Mouse (Mus musculus) frontal cortex, adult 2 months (tissue): ENCODE data around the gene Pde7b. TPM values are rescaled to one million over a fixed set of nuclear protein-coding genes. Genes with fewer than 3 reads are reported as not detected.

Experiments
- DNase-seq, 2 experiments: peaks; one replicate each; pipeline ENCODE4 v3.0.0; 2022; ENCODE audit warnings: low spot score in 1 of 2; ENCODE audit errors: extremely low spot score in 1 of 2
- polyA plus RNA-seq: library from polyadenylated mRNA; depleted of rRNA; stranded (reverse); fragments of >200 nt; gene quantifications from 2 replicates; pipeline ENCODE4 v1.2.3, GENCODE M21; 2012; rRNA removed

The Pde7b gene
- 12.9 and 17.4 TPM in 2 replicates for polyA plus RNA-seq

DNA sequence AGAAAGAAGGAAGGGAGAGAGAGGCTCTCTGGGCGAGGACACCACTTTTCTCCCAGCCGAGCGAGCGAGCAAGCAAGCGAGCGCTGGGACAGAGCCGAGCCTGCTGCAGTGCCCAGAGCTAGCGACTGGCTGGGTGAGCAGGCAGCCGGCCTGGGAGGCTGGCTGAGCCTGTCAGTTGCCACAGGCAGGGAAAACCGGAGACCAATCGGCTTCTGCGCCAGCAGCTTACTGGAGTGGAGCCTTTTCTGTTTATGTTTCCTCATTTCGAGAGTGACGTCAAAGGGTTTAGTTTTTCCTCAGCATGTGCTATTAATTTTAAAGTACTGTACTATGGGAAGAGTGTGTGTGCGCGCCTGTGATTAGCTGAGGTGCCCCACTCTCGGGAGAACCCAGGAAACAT lies at the start of gene Pde7b:
Gene Pde7b (minus strand): TSS at position 173 of the 400 bp plus-strand sequence.
- DNase-seq: peak; percentile 50 to 84

DNA sequence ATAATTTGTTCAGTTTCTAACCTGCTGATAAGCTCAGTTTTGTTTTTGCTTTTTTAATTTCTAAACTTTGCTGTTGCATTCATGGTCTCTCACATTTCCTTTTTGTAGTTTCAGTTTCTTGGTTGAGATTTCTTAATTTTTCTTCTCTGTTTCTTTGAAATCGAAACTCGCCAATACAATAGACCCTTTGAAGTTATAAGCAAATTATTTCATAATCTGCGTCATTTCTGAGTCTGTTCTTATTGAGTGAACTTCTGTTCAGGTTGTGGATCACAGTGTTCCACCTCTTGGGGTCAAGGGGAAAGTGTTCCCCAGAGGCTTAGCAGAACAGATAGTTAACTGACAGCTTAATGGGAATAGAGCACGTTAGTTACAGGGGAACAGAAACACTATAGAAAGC lies 47.2 kb upstream of the Pde7b start:
- no peak for DNase-seq

DNA sequence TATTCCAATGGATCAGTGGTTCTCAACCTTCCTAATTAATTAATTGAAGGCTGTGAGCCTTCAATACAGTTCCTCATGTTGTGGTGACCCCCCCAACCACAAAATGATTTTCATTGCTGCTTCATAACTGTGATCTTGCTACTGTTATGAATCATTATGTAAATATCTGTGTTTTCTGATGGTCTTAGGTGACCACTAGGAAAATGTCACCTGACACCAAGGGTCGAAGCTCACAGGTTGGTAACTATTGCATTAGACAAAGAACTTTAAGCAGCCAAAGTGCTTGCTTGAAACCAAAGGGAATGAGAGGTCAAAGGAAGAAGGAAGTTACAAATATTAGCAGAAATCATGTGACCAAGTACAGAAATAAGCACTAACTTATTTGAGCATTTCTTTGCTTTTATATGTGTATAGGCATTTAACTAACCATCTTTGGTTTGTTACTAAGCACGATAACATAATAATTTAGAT lies 45.6 kb upstream of the Pde7b start:
- no peak for DNase-seq

DNA sequence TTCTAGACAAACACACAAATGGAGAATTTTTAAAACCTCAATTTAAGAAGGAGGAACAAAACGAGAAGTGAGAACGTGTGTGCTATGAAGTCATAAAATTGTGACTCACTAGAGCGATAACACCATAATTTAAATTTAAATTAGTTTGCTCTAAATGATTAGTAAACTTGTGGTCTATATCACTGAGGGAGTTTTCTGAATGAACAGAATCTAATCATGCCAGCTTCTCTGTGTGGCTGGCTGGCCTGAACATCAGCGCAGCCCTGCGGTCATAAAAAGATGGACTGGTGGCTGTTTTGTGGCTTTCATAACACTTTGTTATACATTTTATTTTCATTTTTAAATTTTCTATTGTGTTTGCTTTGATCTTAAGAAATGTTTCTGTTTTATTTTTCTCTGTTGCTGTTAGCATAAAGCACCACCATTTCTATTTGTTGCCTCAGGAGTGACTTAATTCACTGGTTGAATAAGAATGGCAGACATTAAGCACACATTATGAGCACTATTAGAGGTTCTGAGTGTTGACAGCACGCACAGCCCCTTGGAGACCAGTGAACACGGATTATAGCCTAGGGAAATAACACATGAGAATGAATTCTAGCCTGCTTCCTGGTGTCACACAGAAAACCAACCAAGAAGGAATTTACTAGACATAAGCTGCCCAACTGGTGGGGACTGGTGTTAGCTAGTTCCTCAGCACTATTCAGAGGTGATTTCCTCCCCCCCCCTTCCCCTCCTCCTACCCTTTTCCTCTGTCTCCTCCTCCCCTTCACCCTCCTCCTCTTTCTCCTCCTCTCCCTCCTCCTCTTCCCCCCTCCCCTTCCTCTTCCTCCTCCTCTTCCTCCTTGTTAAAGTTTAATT lies 44.9 kb upstream of the Pde7b start:
- DNase-seq: no peak

DNA sequence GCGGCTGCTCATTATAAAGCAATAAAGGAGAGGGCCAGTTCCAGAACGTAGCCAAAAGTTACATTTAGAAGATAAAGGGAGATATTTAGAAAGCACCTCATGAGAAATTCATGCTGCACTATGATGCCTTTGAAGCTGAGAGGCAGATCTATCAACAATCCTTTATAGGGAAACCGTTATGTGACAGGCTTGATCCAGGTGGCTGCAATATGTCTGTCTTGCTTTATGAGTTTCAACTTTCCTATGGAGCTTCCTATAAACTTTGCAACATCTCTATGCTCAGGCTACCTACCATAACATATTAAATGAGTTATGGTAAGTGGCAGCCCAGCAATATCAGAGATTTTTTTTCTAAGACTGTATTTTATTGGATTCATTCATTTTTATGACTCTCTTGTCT lies 39.5 kb upstream of the Pde7b start:
- DNase-seq: no peak

DNA sequence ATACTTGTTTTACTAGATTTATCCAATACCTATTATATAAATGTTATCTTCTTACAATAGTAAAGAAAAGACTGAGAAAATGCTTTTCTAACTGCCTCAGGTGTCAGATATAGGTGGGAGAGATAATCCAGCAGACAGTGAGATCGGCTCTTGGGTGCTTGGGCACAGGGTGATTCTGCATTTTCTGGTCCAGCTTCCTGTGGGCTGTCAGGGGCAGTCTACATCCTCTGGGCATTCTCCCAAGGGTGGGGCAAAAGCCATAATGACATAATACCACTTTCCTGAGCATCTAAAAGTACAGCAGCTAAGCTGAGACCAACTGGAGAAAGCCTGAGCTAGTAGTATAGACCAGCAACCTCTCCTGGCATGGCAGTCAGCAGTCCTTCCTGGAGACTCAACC lies 34.1 kb upstream of the Pde7b start:
- no peak for DNase-seq

DNA sequence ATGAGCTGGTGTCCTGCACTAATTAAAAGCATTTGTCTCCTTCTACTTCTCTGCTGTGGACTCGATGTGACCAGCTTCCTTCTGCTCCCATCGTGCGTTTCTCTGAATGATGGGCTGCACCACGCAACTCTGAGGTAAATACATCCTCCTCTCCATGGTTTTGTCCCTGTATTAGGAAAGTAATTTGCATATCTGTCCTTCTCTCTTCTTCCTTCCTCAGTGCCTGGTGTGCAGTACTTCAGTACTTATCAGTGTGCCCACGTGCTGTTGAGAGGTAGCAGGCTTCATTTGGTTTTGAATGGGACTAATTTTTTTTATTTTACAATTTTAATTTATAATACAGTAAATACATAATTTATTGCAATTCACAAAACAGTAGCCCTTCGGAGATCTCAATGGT lies 33.4 kb upstream of the Pde7b start:
- DNase-seq: no peak

DNA sequence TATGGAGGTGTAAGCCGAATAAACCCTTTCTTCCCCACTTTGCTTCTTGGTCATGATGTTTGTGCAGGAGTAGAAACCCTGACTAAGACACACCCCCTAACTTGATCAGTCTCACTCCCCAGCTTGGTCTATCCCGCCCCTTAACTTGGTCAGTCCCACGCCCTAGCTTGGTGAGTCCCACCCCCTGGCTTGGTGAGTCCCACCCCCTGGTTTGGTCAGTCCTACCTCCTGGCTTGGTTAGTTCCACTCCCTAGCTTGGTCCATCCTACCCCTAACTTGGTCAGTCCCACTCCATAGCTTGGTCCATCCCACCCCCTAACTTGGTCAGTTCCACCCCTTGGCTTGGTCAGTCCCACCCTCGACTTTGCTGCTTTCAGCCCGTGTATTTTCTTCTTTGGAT lies 31.3 kb upstream of the Pde7b start:
- no peak for DNase-seq

DNA sequence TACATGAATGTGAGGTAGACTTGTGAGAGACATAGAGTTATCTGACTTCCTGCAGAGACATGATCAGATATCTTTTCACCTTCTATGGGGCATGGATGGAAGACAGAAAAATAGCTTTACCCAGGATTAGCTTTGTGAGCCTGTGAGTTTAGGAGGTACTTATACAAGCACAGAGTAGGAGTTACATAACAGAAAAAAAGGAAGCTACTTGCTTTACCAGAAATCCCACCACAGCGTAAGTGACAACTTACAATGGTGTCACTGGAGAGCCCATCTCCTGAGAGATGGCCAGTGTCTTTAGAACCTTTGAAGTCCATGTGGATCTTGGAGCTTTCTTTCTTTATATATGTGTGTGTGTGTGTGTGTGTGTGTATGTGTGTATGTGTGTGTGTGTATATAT lies 28.0 kb upstream of the Pde7b start:
- no peak for DNase-seq

DNA sequence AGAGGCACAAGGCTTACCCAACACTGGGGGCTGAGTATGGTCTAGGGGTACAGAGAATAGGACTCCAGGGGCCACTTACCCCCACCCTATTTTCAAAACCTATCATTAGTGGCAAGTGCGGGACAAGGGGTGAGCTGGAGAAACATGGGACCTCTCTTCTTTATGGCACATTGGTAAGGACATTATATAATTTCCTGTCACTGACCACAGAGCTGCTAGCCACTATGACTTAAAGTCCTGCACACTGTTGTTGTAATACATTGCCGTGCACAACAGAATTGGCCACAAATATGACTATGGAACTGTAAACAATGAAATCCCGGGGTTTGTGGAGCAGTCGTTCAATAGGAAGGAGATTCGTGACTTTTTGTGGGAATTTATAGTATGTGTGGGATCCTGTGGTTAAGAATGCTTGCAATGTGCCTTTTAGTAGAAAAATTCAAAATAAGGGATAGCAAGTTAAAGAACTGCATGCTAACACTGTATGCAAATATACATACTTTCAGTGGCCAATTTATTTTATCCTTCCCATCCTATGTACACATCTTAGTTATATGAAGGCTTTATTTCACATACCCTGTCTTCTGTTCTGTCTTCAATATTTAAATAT lies 25.9 kb upstream of the Pde7b start:
- DNase-seq: peak in 1 of 2 experiments; percentile 28

DNA sequence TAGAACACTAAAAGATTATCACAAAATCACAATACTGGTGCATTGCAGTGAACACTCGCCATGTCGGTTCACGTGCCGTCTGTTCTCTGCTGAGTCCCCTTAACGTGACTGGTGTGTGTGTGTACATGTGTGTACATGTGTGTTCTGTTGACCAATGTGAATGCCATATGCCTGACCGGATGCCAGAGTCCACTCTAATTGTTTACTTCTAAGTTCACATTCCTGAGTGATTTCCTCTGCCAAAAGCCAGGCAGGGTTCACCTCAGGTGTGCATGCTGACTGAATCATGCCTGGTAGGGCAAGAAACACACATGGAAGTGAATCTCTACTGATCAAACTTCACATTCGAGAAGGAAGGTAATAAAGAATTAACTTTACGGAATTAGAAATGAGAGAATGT lies 24.1 kb upstream of the Pde7b start:
- no peak for DNase-seq

DNA sequence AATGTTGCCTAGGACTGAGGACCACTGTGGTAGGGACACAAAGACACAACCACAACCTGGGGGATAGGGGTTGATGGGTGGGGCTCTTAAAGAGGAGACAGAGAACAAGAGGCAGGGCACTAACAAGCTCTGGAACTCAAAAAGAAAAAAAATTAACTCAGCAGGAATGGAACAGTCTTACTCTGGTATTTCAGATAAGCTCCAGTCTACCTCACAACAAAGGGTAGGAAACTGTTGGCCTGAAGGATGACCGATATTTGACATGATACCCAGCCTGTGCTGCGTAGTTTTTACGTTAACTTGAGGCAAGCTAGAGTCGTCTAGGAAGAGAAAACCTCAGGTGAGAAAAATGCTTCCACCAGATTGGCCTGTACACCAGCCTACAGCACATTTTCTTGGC lies 22.4 kb upstream of the Pde7b start:
- DNase-seq: no peak

DNA sequence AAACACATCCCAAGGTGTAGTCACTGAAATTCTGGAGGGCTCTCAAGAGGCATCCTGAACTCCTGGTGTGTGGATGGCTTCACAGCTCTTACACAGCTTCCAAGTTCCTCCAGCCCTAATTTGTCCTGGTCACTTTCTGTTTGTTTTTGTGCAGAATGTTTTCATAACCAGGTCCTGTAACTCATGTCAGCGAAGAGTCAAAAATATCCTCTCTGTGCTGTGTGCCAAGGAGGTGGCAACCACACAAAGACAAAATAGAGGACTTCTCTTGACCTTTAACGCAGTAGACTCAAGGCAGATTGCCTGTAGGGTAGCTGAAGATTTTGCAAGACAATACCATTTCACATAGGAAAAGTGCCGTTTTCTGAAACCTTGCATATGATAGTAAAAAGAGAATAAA lies 14.9 kb upstream of the Pde7b start:
- no peak for DNase-seq

DNA sequence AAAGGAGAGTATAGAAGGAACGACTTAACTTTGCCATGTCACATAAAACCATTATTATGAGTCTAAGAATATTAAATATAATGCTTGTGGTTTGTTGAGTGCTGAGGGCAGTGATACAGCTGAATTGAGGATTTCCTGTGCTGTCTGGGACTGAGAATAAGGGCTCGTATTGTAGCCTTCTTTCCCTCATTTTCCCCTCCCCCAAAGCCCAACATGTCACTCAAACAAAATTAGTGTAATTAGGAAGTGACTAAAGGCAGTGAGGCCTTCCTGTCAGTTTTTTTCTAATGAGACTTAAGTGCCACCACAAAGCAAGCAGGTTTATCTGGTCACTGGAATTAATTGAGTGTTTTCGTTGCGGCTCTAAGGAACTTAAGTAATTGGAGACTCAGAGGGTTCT lies 12.3 kb upstream of the Pde7b start:
- DNase-seq: no peak

DNA sequence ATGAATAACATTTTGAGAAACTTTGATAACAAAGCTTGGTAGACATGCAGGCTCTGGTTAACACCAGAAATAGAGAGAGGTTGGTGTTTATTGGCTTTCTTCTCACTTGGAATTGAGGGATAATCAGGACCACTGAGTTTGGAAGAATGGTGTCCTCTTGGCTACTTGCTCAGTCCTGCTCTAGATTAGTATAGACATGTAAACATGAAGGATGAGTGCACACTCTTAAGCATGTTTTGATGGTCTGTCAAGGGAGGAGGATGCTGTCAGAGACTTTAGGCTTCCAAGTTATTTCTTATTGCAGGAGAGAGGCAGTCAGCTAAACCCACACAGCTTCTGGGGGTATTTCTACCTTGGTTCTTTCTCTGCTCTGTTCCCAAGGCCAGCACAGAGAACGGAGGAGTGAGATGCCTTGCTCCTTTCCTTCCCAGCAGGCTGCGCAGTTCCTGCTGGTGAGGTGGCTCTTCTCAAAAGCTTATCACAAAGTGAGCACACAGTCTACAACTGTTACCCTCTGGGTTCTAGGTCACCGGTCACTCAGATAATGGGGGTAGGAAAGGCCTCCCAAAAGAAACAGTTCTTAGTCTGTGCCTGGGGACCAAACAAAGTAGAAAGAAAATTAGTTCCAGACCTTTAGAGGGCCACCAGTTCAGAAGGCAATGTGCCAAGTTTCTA lies 11.0 kb upstream of the Pde7b start:
- no peak for DNase-seq

DNA sequence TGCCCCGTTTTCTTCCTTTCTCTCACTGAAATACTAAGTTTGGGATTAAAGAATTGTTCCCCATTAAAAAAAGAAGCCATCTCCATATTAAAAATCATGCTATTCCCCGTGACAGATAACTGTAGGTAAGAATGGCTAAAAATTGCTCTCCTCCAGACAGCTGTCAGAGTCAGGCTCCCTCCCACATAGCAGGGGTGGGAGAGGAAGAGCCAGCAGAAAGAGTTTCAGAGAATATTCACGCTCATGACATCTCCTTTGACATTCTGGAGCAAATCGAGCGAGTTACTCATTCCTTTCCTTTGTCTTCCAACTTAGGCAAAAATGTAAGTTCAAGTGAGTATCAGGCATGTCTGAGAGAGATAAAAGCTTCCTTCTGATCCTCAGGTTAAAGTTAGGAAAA lies 8.7 kb upstream of the Pde7b start:
- DNase-seq: peak in 1 of 2 experiments; percentile 48

DNA sequence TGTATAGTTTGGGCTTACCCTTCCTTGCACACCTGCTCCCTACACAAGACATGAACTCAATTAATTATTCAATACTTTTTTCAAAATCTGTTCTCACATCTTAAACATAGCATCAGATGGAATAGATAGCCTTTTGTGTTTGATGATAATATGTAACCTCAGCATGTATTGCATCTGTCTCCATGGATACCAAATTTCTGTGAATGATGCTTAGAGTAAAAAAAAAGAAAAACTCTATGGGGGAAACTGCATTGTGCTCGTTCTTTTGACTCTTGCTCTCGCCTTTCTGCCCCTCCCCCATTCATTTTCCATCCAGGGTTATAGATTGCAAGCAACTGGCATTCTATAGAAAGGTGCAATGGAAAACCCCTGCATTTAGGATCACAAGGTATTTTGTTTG lies 7.3 kb upstream of the Pde7b start:
- no peak for DNase-seq

DNA sequence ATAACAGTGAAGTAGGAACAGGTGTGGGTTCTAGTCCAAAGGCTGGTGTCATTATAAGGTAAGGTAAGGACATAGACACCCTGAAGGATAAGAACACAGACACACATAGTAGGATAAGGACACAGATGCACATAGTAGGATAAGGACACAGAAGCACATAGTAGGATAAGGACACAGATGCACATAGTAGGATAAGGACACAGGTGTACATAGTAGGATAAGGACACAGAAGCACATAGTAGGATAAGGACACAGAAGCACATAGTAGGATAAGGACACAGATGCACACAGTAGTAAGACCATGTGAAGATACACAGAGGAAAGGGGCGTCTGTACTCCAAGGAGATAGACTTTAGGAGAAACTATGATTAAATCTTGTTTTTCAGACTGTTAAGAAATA lies 5.2 kb upstream of the Pde7b start:
- DNase-seq: no peak

DNA sequence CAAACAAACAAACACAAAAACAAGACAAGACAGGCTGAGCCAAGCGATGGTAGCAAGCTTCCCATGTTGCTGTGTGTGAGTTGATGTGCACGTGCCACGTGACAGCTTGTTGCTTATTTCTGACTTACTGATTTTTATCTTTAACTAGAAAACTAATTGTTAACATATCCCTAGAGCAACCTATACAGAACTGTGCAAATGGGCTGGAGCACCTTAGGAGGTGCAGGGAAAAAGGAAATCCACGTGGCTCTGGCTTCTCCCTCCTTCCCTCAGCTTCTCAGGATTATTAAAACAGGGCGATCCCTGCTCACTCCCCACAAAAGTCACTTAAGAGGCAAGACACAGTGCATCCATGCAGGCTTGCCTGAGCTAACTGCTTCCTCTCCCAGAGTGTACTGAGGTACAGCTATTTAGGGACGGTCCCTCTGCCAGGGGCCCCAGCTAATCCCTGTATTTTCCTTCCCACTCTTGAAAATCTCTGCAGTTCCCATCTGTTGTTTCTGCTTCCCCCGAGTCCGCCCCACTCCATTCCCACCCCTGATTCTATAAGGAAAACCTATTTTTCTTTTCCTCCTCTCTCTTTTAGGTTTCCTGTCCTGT lies 606 bp upstream of the Pde7b start:
- DNase-seq: peak in 1 of 2 experiments; percentile 54

DNA sequence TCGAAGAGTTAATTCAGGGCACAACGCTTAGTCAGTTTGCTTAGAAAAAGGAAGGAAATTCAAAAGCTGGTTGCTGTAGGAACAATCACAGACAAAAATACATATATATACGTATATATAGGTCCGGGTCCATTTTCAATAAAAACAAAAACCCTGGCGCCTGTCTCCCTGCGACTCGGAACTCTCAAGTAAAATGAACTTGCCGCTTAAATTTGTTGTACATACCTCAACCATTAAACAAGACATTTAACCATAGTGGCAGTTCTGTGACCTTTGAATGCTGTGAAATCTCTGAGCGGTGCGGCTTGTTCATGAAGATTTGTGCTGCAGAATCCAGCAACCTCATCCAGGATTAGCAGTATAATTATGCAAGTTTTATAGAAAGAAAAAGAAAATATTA lies 427 bp downstream of the Pde7b start:
- DNase-seq: no peak

DNA sequence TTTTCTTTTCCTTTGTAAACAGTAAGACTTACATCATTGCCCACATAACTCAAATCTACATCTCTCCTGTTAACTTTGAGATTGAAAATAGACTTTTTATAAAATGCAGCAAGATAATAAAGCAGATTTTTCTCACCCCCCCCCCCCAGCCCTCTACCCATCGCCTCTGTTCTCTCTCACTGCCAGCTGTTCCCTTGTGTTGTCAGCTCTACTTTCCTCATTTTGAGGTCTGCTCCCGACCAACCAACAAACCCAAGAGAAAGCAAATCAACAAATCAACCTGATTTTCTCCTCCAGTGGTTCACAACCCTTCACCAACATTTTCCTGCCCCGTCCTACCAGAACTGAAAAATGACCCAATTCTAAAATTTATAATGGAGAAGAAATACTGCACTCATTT lies 916 bp downstream of the Pde7b start:
- no peak for DNase-seq
